Mouse (Mus musculus) stomach, embryonic 14.5 days (tissue): ENCODE measurements around the gene Apcs. TPM values are rescaled to one million over a fixed set of nuclear protein-coding genes. Genes with fewer than 3 reads are reported as not detected.

Source experiments
- ATAC-seq: fragments of 200-750 bp; cut with Nextera tagmentation; 2 replicates; pipeline ENCODE4 v1.8.0; 2017; ENCODE audit warnings: low read depth, moderate TSS enrichment; ENCODE audit not compliant: insufficient number of reproducible peaks, insufficient read depth, low FRiP score
- H3K27ac ChIP-seq: fragments of 300-500 bp; sonication (generic); 2 replicates; pipeline ENCODE4 v1.5.1; 2014; ENCODE audit warnings: mild to moderate bottlenecking, low read length, moderate library complexity, mixed read lengths
- H3K27me3 ChIP-seq: fragments of 300-500 bp; sonication (generic); 2 replicates; pipeline ENCODE4 v1.6.1; 2014; ENCODE audit warnings: low read length, control low read depth, mixed read lengths; ENCODE audit not compliant: control insufficient read depth, insufficient read depth
- H3K36me3 ChIP-seq: fragments of 300-500 bp; sonication (generic); 2 replicates; pipeline ENCODE4 v1.6.1; 2014; ENCODE audit warnings: mild to moderate bottlenecking, control low read depth, low read length, moderate library complexity, mixed read lengths; ENCODE audit not compliant: control insufficient read depth, insufficient read depth
- H3K4me1 ChIP-seq: fragments of 300-500 bp; sonication (generic); 2 replicates; pipeline ENCODE4 v1.6.1; 2014; ENCODE audit warnings: low read length, control low read depth, mixed read lengths; ENCODE audit not compliant: control insufficient read depth, insufficient read depth
- H3K4me2 ChIP-seq: fragments of 300-500 bp; sonication (generic); replicated peaks from 2 replicates; pipeline ENCODE4 v1.6.1; 2014; ENCODE audit warnings: low read depth, low read length, control low read depth
- H3K4me3 ChIP-seq: fragments of 300-500 bp; sonication (generic); 2 replicates; pipeline ENCODE4 v1.5.1; 2014; ENCODE audit warnings: low read depth, low read length, control low read depth
- H3K9ac ChIP-seq: fragments of 300-500 bp; sonication (generic); replicated peaks from 2 replicates; pipeline ENCODE4 v1.6.1; 2014; ENCODE audit warnings: low read depth, mild to moderate bottlenecking, control low read depth, low read length, moderate library complexity, mixed read lengths
- H3K9me3 ChIP-seq: fragments of 300-500 bp; sonication (generic); 2 replicates; pipeline ENCODE4 v1.6.1; 2016; ENCODE audit warnings: low read depth, low read length, control low read depth; ENCODE audit not compliant: control insufficient read depth
- WGBS: fragments of 180-500 bp; shearing (Covaris S2); extraction: QIAGEN DNeasy Blood & Tissue Kit; methylation state at CpG from one replicate; pipeline ENCODE4 v1.1.7; 2014; 5-methylcytosine and 5-hydroxymethylcytosine counted together
- polyA plus RNA-seq: library from polyadenylated mRNA; unstranded; fragments of >200 nt; fragmentation: Nextera tagmentation; extraction: Ambion mirVana; gene quantifications from 2 replicates; pipeline ENCODE4 v1.2.1, GENCODE M21; 2014

The Apcs gene
- polyA plus RNA-seq, 1 experiment from 2014 or later: not detected

DNA sequence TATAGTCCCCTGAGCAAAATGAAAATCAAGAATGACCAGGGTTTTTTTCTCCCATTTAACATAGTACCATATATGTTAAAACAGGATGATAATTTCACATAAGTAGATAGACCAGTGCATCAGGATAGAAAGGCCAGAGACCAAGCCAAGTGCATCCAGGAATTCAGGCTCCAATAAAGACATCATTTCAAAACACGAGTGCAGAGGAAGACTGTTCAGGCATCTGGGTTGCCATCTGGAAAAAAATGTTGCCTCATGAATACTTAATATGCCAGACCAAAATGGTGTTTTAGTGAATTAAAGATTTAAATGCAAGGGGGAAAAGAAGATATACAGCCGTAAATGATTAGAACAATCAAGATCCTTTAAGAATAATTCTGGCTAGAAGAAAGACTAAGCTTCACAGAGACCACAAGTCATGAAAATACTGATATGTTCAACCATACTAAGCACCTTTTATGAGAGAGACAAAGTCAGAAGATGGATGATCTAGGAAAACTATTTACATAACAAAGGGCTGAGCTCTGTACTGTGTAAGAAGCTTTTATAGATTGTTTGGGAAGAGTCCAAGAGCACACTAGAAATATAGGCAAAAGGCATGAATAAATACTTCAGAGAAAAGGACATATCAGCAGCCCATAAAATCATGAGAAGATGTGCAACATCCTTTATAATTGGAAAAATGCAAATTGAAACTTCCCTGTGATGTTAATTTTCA is 47.6 kb downstream of the Apcs start:
- ATAC-seq: no peak
- Histone ChIP-seq H3K9ac (no peak overlapping the region), H3K27me3 (no peaks in the 10 kb centered on the region), H3K4me2 (no peak overlapping the region), H3K4me3 (no peak overlapping the region), H3K27ac (no peak overlapping the region), H3K4me1 (no peaks in the 10 kb centered on the region), H3K36me3 (no peaks in the 10 kb centered on the region), H3K9me3 (no peaks in the 10 kb centered on the region)
- 83% methylated on average over 2 of the region's 2 CpGs for WGBS

Other genes starting within 250 kb of the Apcs start
- 0.29 and 0.83 TPM in 2 replicates for gene Crp, start 197.0 kb downstream of the Apcs start, polyA plus RNA-seq
- gene Olfr16, start 55.4 kb upstream of the Apcs start, polyA plus RNA-seq: not detected in 2 replicates
- gene Olfr1408, start 242.3 kb upstream of the Apcs start, polyA plus RNA-seq: not detected in 2 replicates